Mouse (Mus musculus): Measurements from ENCODE around the gene Cinp.

- no peak for TF ChIP-seq CTCF (IDR thresholded peaks at IDR 0.05; ENCODE audit: insufficient read depth, low read length)
- TF ChIP-seq POLR2A (IDR thresholded peaks at IDR 0.05; ENCODE audit: borderline replicate concordance, extremely low read depth, low read depth, low read length): no peak; the same call in 1 of the 2 replicates
Observed at GRCm38 (mm10) chr12:110889036-110890020, at the start of gene Cinp, which contains the start of gene Tecpr2.

All from lung, adult 2 months (tissue).